Mouse (Mus musculus): ENCODE results near the gene Stac2. TPM values are rescaled to one million over a fixed set of nuclear protein-coding genes. Genes with fewer than 3 reads are reported as not detected.
A peak's percentile ranks its signal among the peaks of the same experiment; 100 is the strongest.

Stac2 gene
- polyA plus RNA-seq, 1 experiment: 1.7 TPM

GRCm38 (mm10) chr11:98073442-98073841, 20.2 kb upstream of the Stac2 start:
- Histone ChIP-seq H3K4me3 (ENCODE audit: insufficient read depth, low read length) (no peak overlapping the region), H3K4me1 (ENCODE audit: control insufficient read depth, insufficient read depth, low read length) (no peaks in the 10 kb centered on the region), H3K27ac (ENCODE audit: insufficient read depth, low read length) (no peak overlapping the region)
- TF ChIP-seq POLR2A (IDR thresholded peaks at IDR 0.05; ENCODE audit: low read depth, low read length): no peak
- no peak for TF ChIP-seq CTCF (IDR thresholded peaks at IDR 0.05; ENCODE audit: borderline replicate concordance, insufficient read depth, low read length)

GRCm38 (mm10) chr11:98067255-98067654, 14.0 kb upstream of the Stac2 start:
- Histone ChIP-seq H3K4me3 (ENCODE audit: insufficient read depth, low read length) (no peak overlapping the region), H3K27ac (ENCODE audit: insufficient read depth, low read length) (no peak overlapping the region), H3K4me1 (ENCODE audit: control insufficient read depth, insufficient read depth, low read length) (no peaks in the 10 kb centered on the region; the same call in 1 of the 2 replicates)
- TF ChIP-seq CTCF (IDR thresholded peaks at IDR 0.05; ENCODE audit: borderline replicate concordance, insufficient read depth, low read length): no peak
- TF ChIP-seq POLR2A (IDR thresholded peaks at IDR 0.05; ENCODE audit: low read depth, low read length): no peak

GRCm38 (mm10) chr11:98066201-98066600, 12.9 kb upstream of the Stac2 start:
- no peak overlapping the region for H3K4me3 ChIP-seq (ENCODE audit: insufficient read depth, low read length)
- no peaks in the 10 kb centered on the region; the same call in 1 of the 2 replicates for H3K4me1 ChIP-seq (ENCODE audit: control insufficient read depth, insufficient read depth, low read length)
- TF ChIP-seq CTCF (IDR thresholded peaks at IDR 0.05; ENCODE audit: borderline replicate concordance, insufficient read depth, low read length) (no peak), POLR2A (IDR thresholded peaks at IDR 0.05; ENCODE audit: low read depth, low read length) (no peak)
- no peak overlapping the region for H3K27ac ChIP-seq (ENCODE audit: insufficient read depth, low read length)

GRCm38 (mm10) chr11:98061904-98062562, 8.8 kb upstream of the Stac2 start:
- no peak overlapping the region for H3K4me3 ChIP-seq (ENCODE audit: insufficient read depth, low read length)
- H3K27ac ChIP-seq (ENCODE audit: insufficient read depth, low read length): no peak overlapping the region
- peaks cover 4% of the 10 kb centered on the region; the same call in 1 of the 2 replicates for H3K4me1 ChIP-seq (ENCODE audit: control insufficient read depth, insufficient read depth, low read length)
- no peak for TF ChIP-seq CTCF (IDR thresholded peaks at IDR 0.05; ENCODE audit: borderline replicate concordance, insufficient read depth, low read length)
- no peak for TF ChIP-seq POLR2A (IDR thresholded peaks at IDR 0.05; ENCODE audit: low read depth, low read length)

- TF ChIP-seq POLR2A (IDR thresholded peaks at IDR 0.05; ENCODE audit: low read depth, low read length) (no peak), CTCF (IDR thresholded peaks at IDR 0.05; ENCODE audit: borderline replicate concordance, insufficient read depth, low read length) (no peak)
- Histone ChIP-seq H3K27ac (ENCODE audit: insufficient read depth, low read length) (no peak overlapping the region), H3K4me3 (ENCODE audit: insufficient read depth, low read length) (no peak overlapping the region), H3K4me1 (ENCODE audit: control insufficient read depth, insufficient read depth, low read length) (peaks cover 4% of the 10 kb centered on the region; the same call in 1 of the 2 replicates)
Measured at GRCm38 (mm10) chr11:98061441-98061840, 8.2 kb upstream of the Stac2 start.

DNA sequence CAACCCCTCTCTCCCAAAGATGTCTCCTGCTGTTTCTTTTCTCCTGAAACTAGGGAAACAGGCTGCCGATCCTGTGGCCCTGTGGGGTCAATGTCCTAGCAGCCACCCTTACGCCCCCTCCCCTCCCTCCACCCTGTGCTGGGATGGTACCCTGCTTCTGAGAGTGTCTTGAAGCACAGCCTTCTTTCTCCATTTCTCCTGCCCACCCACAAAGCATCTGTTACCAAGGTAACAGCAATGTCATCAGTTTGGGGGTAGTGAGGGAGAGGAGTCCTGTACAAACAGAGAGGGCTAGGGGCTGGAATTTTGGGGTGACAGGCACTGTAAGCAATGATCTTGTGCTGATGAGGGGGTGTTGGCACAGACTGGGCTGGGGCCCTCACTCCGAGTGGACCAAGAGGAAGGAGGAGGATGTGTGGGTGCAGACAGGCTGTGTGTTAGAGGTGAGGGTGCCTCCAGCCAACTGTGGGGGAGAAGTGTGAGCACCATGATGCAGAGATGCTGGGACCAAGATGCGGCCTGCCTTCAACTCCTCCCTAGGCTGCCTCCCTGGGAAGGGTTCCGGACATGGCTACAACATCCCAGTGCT, 6.9 kb upstream of the Stac2 start:
- H3K4me1 ChIP-seq (ENCODE audit: control insufficient read depth, insufficient read depth, low read length): peaks cover 4% of the 10 kb centered on the region; the same call in 1 of the 2 replicates
- no peak overlapping the region for H3K27ac ChIP-seq (ENCODE audit: insufficient read depth, low read length)
- TF ChIP-seq POLR2A (IDR thresholded peaks at IDR 0.05; ENCODE audit: low read depth, low read length) (no peak), CTCF (IDR thresholded peaks at IDR 0.05; ENCODE audit: borderline replicate concordance, insufficient read depth, low read length) (no peak)
- no peak overlapping the region for H3K4me3 ChIP-seq (ENCODE audit: insufficient read depth, low read length)

DNA sequence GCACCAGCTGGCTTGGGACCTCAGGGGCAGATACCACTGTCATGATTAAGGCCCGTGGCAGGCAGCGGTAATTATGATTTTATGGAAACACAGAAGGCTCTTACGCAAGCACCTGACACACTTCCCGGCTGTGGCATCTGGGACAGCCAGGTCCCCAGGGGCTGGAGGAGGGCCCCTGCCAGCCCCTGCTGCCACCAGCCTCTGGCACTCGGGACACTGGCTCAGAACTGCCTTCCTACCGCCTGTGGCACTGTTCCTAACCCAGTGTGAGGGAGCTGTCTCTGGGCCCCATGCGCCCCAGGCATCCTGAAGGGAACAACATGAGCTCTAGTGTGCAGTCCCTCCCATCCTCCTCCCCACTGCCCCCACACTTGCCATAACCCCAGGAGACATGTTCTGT, 6.4 kb upstream of the Stac2 start:
- peaks cover 4% of the 10 kb centered on the region; the same call in 1 of the 2 replicates for H3K4me1 ChIP-seq (ENCODE audit: control insufficient read depth, insufficient read depth, low read length)
- H3K4me3 ChIP-seq (ENCODE audit: insufficient read depth, low read length): no peak overlapping the region
- H3K27ac ChIP-seq (ENCODE audit: insufficient read depth, low read length): no peak overlapping the region
- no peak for TF ChIP-seq POLR2A (IDR thresholded peaks at IDR 0.05; ENCODE audit: low read depth, low read length)
- TF ChIP-seq CTCF (IDR thresholded peaks at IDR 0.05; ENCODE audit: borderline replicate concordance, insufficient read depth, low read length): no peak

- H3K4me1 ChIP-seq (ENCODE audit: control insufficient read depth, insufficient read depth, low read length): peaks cover 4% of the 10 kb centered on the region; the same call in 1 of the 2 replicates
Measured at GRCm38 (mm10) chr11:98057998-98058397, 4.7 kb upstream of the Stac2 start.

DNA sequence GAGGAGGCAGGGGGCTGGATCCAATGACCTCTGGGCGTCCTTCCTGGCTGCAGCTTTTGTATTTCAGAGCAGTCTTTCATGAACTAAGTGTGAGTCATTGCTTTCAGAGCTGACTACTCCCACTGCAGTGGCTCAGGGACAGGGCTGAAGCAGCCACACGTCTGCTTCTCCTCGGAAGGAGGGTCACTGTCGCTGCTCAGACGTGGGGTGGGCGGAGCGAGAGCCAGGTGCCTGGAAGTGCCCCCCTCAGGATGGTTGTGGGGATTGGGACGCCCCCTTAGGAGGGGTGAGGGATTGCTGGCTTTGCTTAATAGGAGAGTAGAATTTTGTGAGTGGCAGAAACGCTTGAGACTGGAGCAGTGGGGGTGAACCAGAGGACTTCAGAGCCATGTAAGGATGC, 4.2 kb upstream of the Stac2 start:
- H3K4me3 ChIP-seq (ENCODE audit: insufficient read depth, low read length): no peak overlapping the region
- H3K27ac ChIP-seq (ENCODE audit: insufficient read depth, low read length): peak overlapping the region; percentile 11; the same call in 1 of the 2 replicates
- peak; percentile 24; the same call in 1 of the 2 replicates for TF ChIP-seq POLR2A (IDR thresholded peaks at IDR 0.05; ENCODE audit: low read depth, low read length)
- TF ChIP-seq CTCF (IDR thresholded peaks at IDR 0.05; ENCODE audit: borderline replicate concordance, insufficient read depth, low read length): no peak
- H3K4me1 ChIP-seq (ENCODE audit: control insufficient read depth, insufficient read depth, low read length): peaks cover 4% of the 10 kb centered on the region; the same call in 1 of the 2 replicates

More at GRCm38 (mm10) chr11:98057998-98058397, 4.7 kb upstream of the Stac2 start:
- H3K4me3 ChIP-seq (ENCODE audit: insufficient read depth, low read length): no peak overlapping the region
- TF ChIP-seq POLR2A (IDR thresholded peaks at IDR 0.05; ENCODE audit: low read depth, low read length) (no peak), CTCF (IDR thresholded peaks at IDR 0.05; ENCODE audit: borderline replicate concordance, insufficient read depth, low read length) (no peak)
- H3K27ac ChIP-seq (ENCODE audit: insufficient read depth, low read length): 0 out of 2 replicates have a peak overlapping the region, but pooled peaks have one; percentile 11

Data from embryonic fibroblast, embryonic 13.5 days (primary cell).